Mouse (Mus musculus) olfactory bulb, adult 2 months (tissue): ENCODE results near the gene Flrt3.

Source experiments
- CTCF ChIP-seq: fragments of 200-500 bp; IDR thresholded peaks from 2 replicates; pipeline ENCODE4 v1.5.1; 2012; ENCODE audit warnings: low read depth, mild to moderate bottlenecking, low read length, moderate library complexity; ENCODE audit not compliant: insufficient read depth
- POLR2A ChIP-seq: fragments of 200-500 bp; IDR thresholded peaks from 2 replicates; pipeline ENCODE4 v1.6.1; 2012; ENCODE audit warnings: mild to moderate bottlenecking, low read depth, low read length, moderate library complexity; ENCODE audit not compliant: insufficient read depth

DNA sequence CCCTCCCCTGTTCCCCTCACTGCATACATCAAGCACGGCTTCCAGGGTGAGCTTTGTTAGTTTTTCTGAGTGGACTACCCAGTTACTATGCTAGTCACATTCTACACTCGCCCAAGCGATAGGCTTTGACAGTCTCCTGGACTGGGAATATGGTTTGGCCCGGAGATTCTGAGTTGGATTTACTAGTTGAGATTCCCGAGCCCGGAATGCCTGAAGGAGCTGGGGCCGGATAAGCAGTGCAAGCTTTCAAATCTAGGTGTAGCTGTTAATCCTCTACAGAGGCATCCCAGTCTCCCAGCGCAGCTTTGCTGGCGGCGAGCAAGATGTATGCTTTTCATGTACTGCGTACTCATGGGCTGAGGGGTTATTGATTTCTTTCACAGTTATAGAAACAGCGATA, 812 bp downstream of the Flrt3 start:
- TF ChIP-seq POLR2A, result no peak
- no peak for TF ChIP-seq CTCF
